Mouse (Mus musculus): ENCODE measurements around the gene Uqcrq. TPM values are rescaled to one million over a fixed set of nuclear protein-coding genes. Genes with fewer than 3 reads are reported as not detected.

Uqcrq gene
- polyA plus RNA-seq, 1 experiment from 2014 or later: 629 TPM

DNA sequence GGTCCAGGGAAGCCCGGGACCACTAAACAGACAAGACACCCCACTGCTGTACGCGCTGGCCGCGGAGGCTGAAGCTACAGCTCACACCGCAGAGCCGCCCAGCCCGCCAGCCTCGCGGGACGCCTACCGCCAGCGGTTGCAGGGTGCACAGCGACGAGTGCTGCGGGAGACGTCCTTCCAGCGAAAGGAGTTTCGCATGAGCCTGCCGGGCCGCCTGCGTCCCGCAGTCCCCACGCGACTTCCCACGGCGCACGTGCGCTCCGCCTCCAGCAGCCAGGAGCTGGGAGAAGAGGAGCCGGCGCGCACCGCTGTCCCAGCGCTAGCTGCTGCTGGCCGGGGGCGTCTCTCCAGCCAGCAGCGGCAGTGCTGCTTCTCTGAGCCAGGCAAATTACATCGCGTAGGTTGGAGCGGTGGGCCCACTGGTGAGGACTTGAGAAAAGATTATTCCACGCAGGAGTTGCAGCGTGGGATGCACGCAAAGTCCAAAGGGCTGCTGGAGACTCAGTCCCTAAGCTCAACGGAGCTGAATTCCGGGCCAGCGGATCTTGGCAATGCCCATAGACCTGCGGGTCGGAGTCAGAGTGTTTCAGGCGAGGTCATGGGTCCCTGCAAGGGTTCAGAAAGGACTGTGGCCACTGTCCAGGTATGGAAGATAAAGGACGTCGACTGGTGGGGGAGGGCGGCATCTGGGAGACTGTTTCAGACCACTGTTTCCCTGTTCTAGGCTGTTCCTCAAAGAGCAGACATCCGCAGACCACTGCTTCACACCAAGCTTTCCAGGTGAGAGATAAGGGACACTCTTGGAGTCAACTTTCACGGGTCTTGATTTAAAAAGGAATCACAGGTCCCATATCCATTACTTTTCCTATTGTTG lies 33.2 kb upstream of the Uqcrq start:
- no peaks in the 10 kb centered on the region for H3K9me3 ChIP-seq (replicated peaks)
- H3K4me3 ChIP-seq (replicated peaks): peak overlapping the region; percentile 52
- H3K9ac ChIP-seq: peak overlapping the region; percentile 44
- H3K4me2 ChIP-seq: peak overlapping the region; percentile 95
- peaks cover 73% of the 10 kb centered on the region for H3K27me3 ChIP-seq
- WGBS: 5% methylated on average over 55 of the region's 55 CpGs
- no peak; the same call in 1 of the 2 replicates for ATAC-seq (replicated peaks; ENCODE audit: low FRiP score)
- no peaks in the 10 kb centered on the region for H3K36me3 ChIP-seq
- peaks cover 35% of the 10 kb centered on the region for H3K4me1 ChIP-seq
- H3K27ac ChIP-seq: no peak overlapping the region

DNA sequence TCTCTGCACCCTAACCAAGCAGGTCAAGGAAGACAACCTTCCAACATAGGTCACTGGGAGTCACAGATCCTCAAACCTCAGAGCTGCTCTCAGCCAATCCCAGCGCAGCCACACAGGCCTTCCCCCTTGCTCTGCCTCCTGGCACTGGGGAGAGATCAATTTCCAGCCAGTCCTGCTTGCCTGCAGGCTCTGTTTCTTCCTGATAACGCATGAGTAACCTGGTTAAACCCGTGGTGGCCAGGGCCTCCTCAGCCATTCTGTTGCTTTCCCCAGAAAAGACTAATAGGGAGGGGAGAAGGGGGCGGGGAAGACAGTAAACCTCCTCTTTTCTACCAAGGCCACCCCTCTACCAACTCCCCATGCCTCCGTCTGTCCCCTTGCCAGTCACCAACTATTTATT lies 31.1 kb upstream of the Uqcrq start:
- 21% methylated on average over 5 of the region's 5 CpGs for WGBS
- Histone ChIP-seq H3K4me2 (no peak overlapping the region), H3K4me1 (peaks cover 41% of the 10 kb centered on the region), H3K4me3 (replicated peaks) (no peak overlapping the region), H3K36me3 (no peaks in the 10 kb centered on the region), H3K9me3 (replicated peaks) (no peaks in the 10 kb centered on the region), H3K27me3 (peaks cover 68% of the 10 kb centered on the region), H3K9ac (no peak overlapping the region), H3K27ac (no peak overlapping the region)
- ATAC-seq (replicated peaks; ENCODE audit: low FRiP score): 0 out of 2 replicates have a peak, but pooled peaks have one; percentile 17

DNA sequence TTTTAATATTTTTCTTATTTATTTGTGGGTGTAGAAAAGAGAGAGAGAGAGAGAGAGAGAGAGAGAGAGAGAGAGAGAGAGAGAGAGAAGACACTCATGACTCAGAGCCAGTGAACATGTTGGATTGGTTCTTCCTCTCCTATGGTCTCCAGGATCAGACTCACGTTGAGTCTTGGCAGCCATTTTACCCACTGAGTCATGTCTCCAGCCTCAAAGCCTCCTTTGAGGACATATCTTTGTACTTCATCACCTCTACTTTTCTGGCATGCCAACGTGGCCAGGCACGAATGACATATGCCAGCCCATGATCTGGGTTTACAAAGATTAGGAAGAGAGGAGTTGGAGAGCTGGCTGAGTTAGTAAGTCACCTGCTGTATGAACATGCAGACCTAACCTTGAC lies 29.6 kb upstream of the Uqcrq start:
- 88% methylated on average over 3 of the region's 3 CpGs for WGBS
- H3K27me3 ChIP-seq: peaks cover 59% of the 10 kb centered on the region

DNA sequence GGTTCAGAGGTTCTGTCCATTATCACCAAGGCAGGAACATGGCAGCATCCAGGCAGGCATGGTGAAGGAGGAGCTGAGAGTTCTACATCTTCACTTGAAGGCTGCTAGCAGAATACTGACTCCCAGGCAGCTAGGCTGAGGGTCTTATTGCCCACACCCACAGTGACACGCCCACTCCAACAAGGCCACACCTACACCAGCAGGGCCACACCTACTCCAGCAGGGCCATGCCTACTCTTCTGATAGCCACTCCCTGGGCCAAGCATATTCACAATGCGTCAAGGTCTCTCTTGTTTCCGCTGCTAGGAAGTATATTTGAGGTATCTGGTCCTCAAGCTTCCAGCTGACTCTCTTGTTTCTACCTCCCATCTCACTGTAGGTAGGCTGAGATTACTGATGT lies 28.4 kb upstream of the Uqcrq start:
- no peak for ATAC-seq (replicated peaks; ENCODE audit: low FRiP score)
- H3K27ac ChIP-seq: no peak overlapping the region
- WGBS: 69% methylated on average over 3 of the region's 3 CpGs

More for the DNA sequence above, 29.6 kb upstream of the Uqcrq start:
- no peak overlapping the region for H3K4me3 ChIP-seq (replicated peaks)
- H3K27ac ChIP-seq: no peak overlapping the region
- peaks cover 36% of the 10 kb centered on the region for H3K4me1 ChIP-seq
- no peak overlapping the region for H3K9ac ChIP-seq
- no peaks in the 10 kb centered on the region for H3K36me3 ChIP-seq
- no peaks in the 10 kb centered on the region for H3K9me3 ChIP-seq (replicated peaks)
- no peak for ATAC-seq (replicated peaks; ENCODE audit: low FRiP score)
- no peak overlapping the region for H3K4me2 ChIP-seq

DNA sequence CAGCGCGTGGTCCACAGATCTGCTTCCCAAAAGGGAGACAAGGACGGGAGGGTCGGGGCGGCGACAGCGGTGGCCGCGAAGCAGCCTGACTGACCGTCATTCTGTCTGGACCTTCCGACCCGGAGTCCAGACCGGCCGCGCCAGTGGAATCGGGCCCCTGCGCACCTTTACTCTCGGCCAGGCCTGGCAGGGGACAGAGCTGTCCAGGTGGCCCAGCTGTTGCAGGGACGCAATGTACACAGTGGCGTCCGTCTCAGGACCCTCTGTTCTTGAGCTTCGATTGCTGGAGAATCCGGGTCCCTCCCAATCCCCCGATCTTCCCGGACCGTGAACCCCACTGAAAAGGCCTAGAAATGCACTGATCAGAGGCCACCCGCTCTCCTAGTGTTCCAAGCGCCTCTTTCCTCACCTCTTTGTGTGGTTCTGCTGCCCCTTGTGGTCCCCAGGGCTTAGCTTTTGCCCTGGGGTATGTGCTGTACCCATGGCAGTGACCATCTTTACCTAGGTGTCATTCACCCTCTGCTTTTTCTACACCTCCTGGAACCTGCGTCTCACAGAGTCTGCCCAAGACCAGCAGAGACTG lies 26.8 kb upstream of the Uqcrq start:
- no peak overlapping the region for H3K27ac ChIP-seq
- WGBS: 7% methylated on average over 29 of the region's 29 CpGs
- peak; percentile 30; the same call in 1 of the 2 replicates for ATAC-seq (replicated peaks; ENCODE audit: low FRiP score)

More for the DNA sequence above, 28.4 kb upstream of the Uqcrq start:
- Histone ChIP-seq H3K4me2 (no peak overlapping the region), H3K36me3 (no peaks in the 10 kb centered on the region), H3K27me3 (peaks cover 47% of the 10 kb centered on the region), H3K4me1 (peaks cover 36% of the 10 kb centered on the region), H3K9me3 (replicated peaks) (no peaks in the 10 kb centered on the region), H3K4me3 (replicated peaks) (no peak overlapping the region), H3K9ac (no peak overlapping the region)

DNA sequence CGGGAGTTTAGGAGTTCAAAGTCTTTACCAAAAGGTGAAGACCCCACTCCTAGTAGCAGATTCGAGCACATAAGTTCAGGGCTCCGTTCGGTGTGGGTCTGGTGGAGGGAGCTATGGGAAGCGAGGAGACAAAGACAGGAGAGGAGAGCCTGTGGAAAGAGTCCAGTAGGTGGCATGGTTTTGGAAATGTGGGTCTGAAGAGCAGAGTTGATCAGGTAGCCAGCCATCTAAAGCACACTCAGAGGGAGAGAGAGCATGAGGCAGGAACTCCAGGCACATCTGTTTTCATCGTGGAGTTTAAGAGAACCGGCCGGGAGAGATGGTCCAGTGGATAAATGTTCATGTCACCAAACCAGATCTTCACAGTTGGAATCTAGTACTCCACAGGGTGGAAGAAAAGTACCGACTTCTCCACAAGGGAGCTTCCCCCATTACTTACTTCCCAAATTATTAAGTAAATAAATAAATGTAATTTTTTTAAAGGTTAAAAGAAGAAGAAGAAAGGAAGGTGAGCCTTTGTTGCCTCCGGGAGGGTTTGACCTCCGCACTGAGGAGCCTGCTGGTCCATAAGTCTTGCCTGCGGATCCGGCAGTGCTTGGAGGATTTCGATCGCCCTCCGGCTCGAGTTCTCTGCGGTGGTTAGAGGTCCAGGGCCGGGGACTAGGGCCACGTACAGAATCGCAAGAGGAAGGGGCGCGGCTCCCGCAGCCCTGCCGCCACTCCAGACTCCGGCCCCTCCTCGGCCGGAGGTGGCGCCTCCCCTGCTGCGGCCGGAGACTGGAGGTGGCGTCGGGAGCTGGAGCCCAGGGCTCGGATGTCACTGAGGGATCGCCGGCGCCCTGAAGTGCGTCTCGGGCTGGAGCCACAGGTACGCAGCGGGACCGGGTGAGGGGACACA lies 26.1 kb upstream of the Uqcrq start, which contains the start of the genes Gm10447 and Shroom1:
Gene Gm10447 (minus strand): TSS at position 637 of the 898 bp plus-strand sequence.
Gene Shroom1 (plus strand): TSS at position 732 of the 898 bp plus-strand sequence.
- peak within 1 kb of the TSS; percentile 58 for H3K4me3 ChIP-seq (replicated peaks)
- H3K4me2 ChIP-seq: peak within 1 kb of the TSS; percentile 97
- ATAC-seq (replicated peaks; ENCODE audit: low FRiP score): peak; percentile 92
- 2% methylated on average over 42 of the region's 42 CpGs for WGBS
- H3K9me3 ChIP-seq (replicated peaks): no peaks in the 10 kb centered on the region
- H3K36me3 ChIP-seq: no peaks in the 10 kb centered on the region
- H3K9ac ChIP-seq: peak within 1 kb of the TSS; percentile 60
- H3K27me3 ChIP-seq: peaks cover 25% of the 10 kb centered on the region
- H3K27ac ChIP-seq: 0 out of 2 replicates have a peak within 1 kb of the TSS, but pooled peaks have one; percentile 46
- H3K4me1 ChIP-seq: peaks cover 18% of the 10 kb centered on the region

More for the DNA sequence above, 26.8 kb upstream of the Uqcrq start:
- H3K4me2 ChIP-seq: peak overlapping the region; percentile 97
- H3K9me3 ChIP-seq (replicated peaks): no peaks in the 10 kb centered on the region
- H3K9ac ChIP-seq: peak overlapping the region; percentile 60
- peaks cover 23% of the 10 kb centered on the region for H3K4me1 ChIP-seq
- no peaks in the 10 kb centered on the region for H3K36me3 ChIP-seq
- H3K27me3 ChIP-seq: peaks cover 32% of the 10 kb centered on the region
- H3K4me3 ChIP-seq (replicated peaks): peak overlapping the region; percentile 58

DNA sequence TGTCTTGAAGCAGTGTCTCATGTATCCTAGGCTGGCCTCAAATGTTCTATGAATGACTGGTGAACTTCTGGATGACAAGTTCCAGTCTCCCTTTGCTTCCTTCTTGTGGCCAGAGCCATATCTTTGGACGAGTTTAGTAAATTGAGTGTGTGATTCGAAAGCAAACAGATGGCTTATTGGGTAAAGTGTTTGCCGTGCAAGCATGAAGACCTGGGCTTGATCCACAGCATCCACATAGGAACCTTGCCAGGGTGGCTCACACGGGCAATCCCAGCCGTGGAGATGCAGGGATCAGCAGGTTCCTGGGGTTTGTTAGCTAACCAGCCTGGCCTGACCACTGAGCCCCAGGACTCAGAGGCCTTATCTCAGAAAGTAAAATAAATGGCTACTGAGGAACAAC lies 22.4 kb upstream of the Uqcrq start:
- no peaks in the 10 kb centered on the region for H3K9me3 ChIP-seq (replicated peaks)
- ATAC-seq (replicated peaks; ENCODE audit: low FRiP score): no peak
- no peak overlapping the region for H3K9ac ChIP-seq
- peaks cover 14% of the 10 kb centered on the region for H3K27me3 ChIP-seq
- H3K36me3 ChIP-seq: no peaks in the 10 kb centered on the region
- H3K4me1 ChIP-seq: peaks cover 19% of the 10 kb centered on the region
- 85% methylated on average over 5 of the region's 5 CpGs for WGBS
- no peak overlapping the region for H3K4me3 ChIP-seq (replicated peaks)
- H3K27ac ChIP-seq: no peak overlapping the region
- H3K4me2 ChIP-seq: no peak overlapping the region

DNA sequence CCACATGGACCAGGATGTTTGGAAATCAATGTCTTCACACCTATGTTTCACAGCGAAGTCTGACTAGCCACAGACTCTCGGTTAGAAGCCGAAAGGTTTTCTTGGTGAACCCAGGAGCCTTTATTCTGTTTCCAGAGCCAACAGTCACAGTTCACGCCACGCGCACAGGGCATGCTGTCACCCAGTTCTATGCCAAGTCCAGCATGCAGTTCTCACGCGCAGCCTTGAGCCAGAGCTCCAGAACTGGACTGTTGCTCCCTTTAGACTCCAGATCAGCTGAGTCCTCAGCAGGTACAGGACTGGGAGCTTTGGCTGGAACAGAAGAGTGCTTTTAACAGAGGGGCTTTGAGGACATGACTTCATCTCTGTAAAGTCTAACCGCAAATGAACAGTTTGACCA lies 21.8 kb upstream of the Uqcrq start:
- Histone ChIP-seq H3K27ac (no peak overlapping the region), H3K9ac (no peak overlapping the region), H3K36me3 (no peaks in the 10 kb centered on the region), H3K4me3 (replicated peaks) (no peak overlapping the region), H3K4me2 (no peak overlapping the region), H3K9me3 (replicated peaks) (no peaks in the 10 kb centered on the region), H3K27me3 (peaks cover 8% of the 10 kb centered on the region; the same call in 1 of the 2 replicates), H3K4me1 (peaks cover 16% of the 10 kb centered on the region)
- ATAC-seq (replicated peaks; ENCODE audit: low FRiP score): no peak
- WGBS: 93% methylated on average over 9 of the region's 9 CpGs

DNA sequence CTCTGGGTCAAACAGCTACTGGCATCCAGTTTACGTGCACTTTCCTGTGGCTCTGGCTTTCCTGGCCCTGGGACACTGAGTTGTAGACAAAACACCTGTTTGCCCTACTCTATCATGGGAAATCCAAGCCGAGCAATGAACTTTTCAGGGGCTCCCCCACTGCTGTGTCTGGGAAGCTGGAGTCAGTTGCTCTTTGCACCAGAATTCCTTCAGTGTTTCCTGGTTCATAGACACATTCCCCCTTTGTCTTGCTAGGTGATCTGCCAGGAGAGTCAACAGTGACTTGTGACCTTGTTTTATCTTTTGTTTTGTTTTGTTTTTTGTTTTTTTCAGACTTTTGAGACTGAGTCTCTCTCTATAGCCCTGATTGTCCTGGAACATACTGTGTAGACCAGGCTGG lies 20.7 kb upstream of the Uqcrq start:
- Histone ChIP-seq H3K9me3 (replicated peaks) (no peaks in the 10 kb centered on the region), H3K27me3 (peaks cover 5% of the 10 kb centered on the region; the same call in 1 of the 2 replicates), H3K9ac (no peak overlapping the region), H3K4me1 (peaks cover 6% of the 10 kb centered on the region), H3K36me3 (no peaks in the 10 kb centered on the region), H3K27ac (no peak overlapping the region), H3K4me3 (replicated peaks) (no peak overlapping the region), H3K4me2 (no peak overlapping the region)
- WGBS: 65% methylated on average over 2 of the region's 2 CpGs
- ATAC-seq (replicated peaks; ENCODE audit: low FRiP score): no peak

DNA sequence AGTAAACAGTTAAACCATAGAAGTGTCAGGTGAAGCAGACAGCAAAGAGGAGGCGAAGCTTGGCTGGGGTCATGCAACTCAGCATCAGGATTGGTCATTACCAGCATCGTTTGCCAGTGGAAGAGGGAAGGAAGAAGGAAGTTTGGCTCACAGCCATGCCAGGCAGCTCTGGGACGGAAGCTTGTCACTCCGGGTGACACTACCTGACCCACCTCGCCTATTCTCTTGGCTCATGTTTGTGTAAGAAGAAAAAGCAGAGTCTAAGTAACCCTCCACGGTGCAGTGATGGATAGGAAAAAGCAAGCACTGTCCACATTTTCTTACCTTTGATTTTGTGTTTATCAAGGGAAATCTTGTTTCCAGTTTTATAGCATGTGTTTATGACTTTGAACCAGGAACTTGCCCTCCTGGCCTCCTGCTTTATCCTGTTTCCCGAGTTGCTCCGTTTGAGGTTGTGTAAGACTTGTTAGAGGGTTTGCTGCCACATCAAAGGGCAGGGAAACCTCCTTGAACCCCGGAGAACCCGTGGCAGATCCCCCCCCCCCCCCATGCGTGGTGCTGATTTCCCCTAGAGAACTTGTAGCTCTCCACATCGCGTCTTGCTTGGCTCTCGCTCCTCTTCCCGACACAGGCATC lies 19.6 kb upstream of the Uqcrq start:
- Histone ChIP-seq H3K27me3 (no peaks in the 10 kb centered on the region), H3K36me3 (no peaks in the 10 kb centered on the region), H3K4me1 (peaks cover 6% of the 10 kb centered on the region; the same call in 1 of the 2 replicates), H3K9ac (no peak overlapping the region), H3K4me3 (replicated peaks) (no peak overlapping the region), H3K4me2 (no peak overlapping the region), H3K27ac (no peak overlapping the region), H3K9me3 (replicated peaks) (no peaks in the 10 kb centered on the region)
- ATAC-seq (replicated peaks; ENCODE audit: low FRiP score): no peak
- WGBS: 30% methylated on average over 15 of the region's 15 CpGs

DNA sequence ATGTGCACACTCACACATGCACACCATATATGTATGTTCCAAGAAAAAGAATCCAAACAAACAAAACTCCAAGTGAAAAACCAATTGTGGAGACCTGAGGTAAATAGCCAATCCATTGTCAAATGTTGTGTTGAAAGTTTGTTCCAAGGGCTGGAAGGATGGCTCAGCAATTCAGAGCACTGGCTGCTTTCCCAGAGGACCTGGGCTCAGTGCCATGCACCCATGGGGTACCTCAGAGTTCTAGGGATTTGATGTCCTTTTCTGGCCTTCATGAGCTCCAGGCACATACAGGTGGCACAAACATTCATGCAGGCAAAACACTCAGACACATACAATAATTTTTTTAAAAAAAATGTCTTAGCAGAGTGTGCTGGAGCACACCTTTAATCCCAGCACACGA lies 17.9 kb upstream of the Uqcrq start:
- no peaks in the 10 kb centered on the region for H3K36me3 ChIP-seq
- no peak for ATAC-seq (replicated peaks; ENCODE audit: low FRiP score)
- H3K27me3 ChIP-seq: no peaks in the 10 kb centered on the region
- no peak overlapping the region for H3K9ac ChIP-seq
- H3K9me3 ChIP-seq (replicated peaks): no peaks in the 10 kb centered on the region
- WGBS: 90% methylated on average over 1 of the region's 1 CpGs
- H3K27ac ChIP-seq: no peak overlapping the region
- no peak overlapping the region for H3K4me2 ChIP-seq
- H3K4me3 ChIP-seq (replicated peaks): no peak overlapping the region
- H3K4me1 ChIP-seq: peaks cover 6% of the 10 kb centered on the region; the same call in 1 of the 2 replicates

Data from kidney, embryonic 15.5 days (tissue).